Mouse (Mus musculus) spleen, postnatal 0 days (tissue): Measurements from ENCODE around the gene Spr. TPM values are rescaled to one million over a fixed set of nuclear protein-coding genes. Genes with fewer than 3 reads are reported as not detected.

Experiments used
- polyA plus RNA-seq: library from polyadenylated mRNA; unstranded; fragments of >200 nt; fragmentation: Nextera tagmentation; extraction: Ambion mirVana; gene quantifications from 2 replicates; pipeline ENCODE4 v1.2.1, GENCODE M21; 2015

Spr gene
- polyA plus RNA-seq, result 18.3 and 23.9 TPM in 2 replicates

GRCm38 (mm10) chr6:85137217-85138035 lies at the start of gene Spr:
Gene Spr, minus strand, starts transcription at chr6:85137766.

Other genes starting within 250 kb of the Spr start
- 4.3 and 7.6 TPM in 2 replicates for gene Exoc6b, start 68.3 kb downstream of the Spr start, polyA plus RNA-seq
- gene Emx1, start 49.7 kb upstream of the Spr start, polyA plus RNA-seq, result not detected in 2 replicates
- 9.0 and 13.7 TPM in 2 replicates for gene Sfxn5, start 195.7 kb upstream of the Spr start, polyA plus RNA-seq
- 5.3 and 6.0 TPM in 2 replicates for gene Rab11fip5, start 236.9 kb upstream of the Spr start, polyA plus RNA-seq